Mouse (Mus musculus): ENCODE measurements around the gene Asprv1.

GRCm38 (mm10) chr6:86605260-86605659 lies 22.7 kb upstream of the Asprv1 start:
- TF ChIP-seq EP300 (IDR thresholded peaks at IDR 0.05; ENCODE audit: insufficient read depth, low read depth, low read length) (no peak), CTCF (IDR thresholded peaks at IDR 0.05; ENCODE audit: low read depth, low read length) (no peak)
